Mouse (Mus musculus): ENCODE measurements at regions not wholly inside any gene's neighbourhood (a gene's known extent, or its start where the extent isn't known, plus 50 kb on each side); places are given as distances from the start of the nearest gene placed in this dataset.
A peak's percentile ranks its signal among the peaks of the same experiment; 100 is the strongest.

DNA sequence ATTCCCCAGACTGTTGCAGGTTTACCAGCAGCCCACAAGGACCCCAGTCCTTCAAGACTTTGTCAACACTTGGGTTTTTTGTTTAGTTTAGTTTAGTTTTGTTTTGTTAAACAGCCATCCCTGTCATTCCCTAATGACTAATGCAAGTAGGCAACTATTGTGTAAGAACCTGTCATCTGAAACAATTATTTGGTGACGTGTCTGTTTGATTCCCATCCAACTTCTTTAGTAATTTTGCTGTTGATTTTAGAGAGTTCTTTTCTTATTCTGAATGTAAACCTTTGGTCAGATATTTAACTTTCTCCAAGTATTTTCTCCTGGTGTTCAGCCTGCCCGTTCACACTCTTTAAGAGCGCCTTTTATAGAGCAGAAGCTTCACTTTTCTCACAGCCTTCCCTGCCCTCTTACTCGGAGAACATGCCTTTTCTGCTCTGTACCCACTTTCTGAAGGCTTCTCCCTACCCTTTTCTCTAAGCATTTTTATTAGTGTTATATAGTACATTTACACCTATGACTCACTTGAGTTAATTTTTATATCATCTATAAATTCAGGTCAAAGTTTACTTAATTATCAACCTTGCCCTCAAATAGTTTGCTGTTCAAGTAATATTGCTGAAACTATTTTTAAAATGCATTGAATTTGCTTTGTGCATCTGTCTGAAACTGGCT lies 82.0 kb downstream of the Ccdc71l start:
- Histone ChIP-seq H3K9me3 (ENCODE audit: low read length) (no peaks in the 10 kb centered on the region), H3K27me3 (ENCODE audit: insufficient read depth, low read length) (no peaks in the 10 kb centered on the region), H3K36me3 (ENCODE audit: insufficient read depth, low read length) (no peaks in the 10 kb centered on the region), H3K4me3 (ENCODE audit: low read depth, low read length) (no peak overlapping the region), H3K4me2 (ENCODE audit: low read depth, low read length, poor library complexity, severe bottlenecking) (no peak overlapping the region), H3K27ac (ENCODE audit: low read depth, low read length) (no peak overlapping the region), H3K9ac (replicated peaks; ENCODE audit: low read length, poor library complexity, severe bottlenecking) (no peak overlapping the region), H3K4me1 (ENCODE audit: insufficient read depth, low read length) (no peaks in the 10 kb centered on the region)
- no peak for DNase-seq (ENCODE audit: low spot score)
- TF ChIP-seq CTCF (IDR thresholded peaks at IDR 0.05), result no peak
- WGBS, result 77% methylated on average over 4 of the region's 4 CpGs
- no peak for ATAC-seq (ENCODE audit: low FRiP score)

DNA sequence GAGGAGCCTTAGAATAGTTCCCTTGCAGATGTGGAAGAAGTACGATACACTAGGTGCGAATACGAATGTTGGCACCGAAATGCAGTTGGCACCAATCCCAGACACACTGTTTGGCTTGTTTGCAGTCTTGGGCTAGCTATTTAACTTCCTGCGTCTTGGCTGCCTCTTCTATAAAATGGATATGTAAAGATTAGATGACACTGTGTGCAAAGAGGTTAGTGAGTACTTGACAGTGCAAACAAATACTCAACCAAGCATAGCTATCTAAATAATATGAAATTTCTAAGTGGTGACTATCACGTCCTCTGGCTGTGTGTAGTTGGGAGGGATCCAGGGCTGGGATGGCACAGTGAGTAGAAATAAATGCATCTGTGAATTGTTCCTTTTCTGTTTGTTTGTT lies 86.9 kb downstream of the Ccdc71l start:
- no peaks in the 10 kb centered on the region for H3K9me3 ChIP-seq (ENCODE audit: low read length)
- 78% methylated on average over 6 of the region's 6 CpGs for WGBS
- no peak for TF ChIP-seq CTCF (IDR thresholded peaks at IDR 0.05)
- ATAC-seq (ENCODE audit: low FRiP score) (no peak), DNase-seq (ENCODE audit: low spot score) (peak; percentile 22)
- H3K36me3 ChIP-seq (ENCODE audit: insufficient read depth, low read length), result no peaks in the 10 kb centered on the region
- H3K4me3 ChIP-seq (ENCODE audit: low read depth, low read length), result no peak overlapping the region
- no peak overlapping the region for H3K9ac ChIP-seq (replicated peaks; ENCODE audit: low read length, poor library complexity, severe bottlenecking)
- H3K27ac ChIP-seq (ENCODE audit: low read depth, low read length), result no peak overlapping the region
- no peaks in the 10 kb centered on the region for H3K4me1 ChIP-seq (ENCODE audit: insufficient read depth, low read length)
- no peaks in the 10 kb centered on the region for H3K27me3 ChIP-seq (ENCODE audit: insufficient read depth, low read length)
- H3K4me2 ChIP-seq (ENCODE audit: low read depth, low read length, poor library complexity, severe bottlenecking), result no peak overlapping the region

DNA sequence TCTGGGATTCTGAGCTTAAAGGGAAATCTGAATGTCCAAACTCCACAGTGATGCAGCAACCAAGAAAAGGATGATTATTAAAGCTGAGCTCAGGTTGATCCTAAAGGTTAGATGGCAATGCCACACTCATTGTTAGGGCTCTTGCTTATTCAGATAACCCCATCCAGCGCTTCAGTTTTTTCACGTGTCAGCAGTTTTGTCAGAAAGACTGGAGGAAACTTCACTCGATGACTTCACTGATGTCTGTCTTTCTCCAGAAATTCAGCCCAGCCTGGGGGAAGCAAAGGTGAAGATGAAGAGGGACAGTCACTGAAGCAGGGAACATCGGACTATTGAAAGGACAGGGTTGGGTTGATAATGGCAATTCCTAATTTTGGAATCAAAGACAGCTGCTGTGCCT lies 91.4 kb downstream of the Ccdc71l start:
- H3K4me2 ChIP-seq (ENCODE audit: low read depth, low read length, poor library complexity, severe bottlenecking), result no peak overlapping the region
- DNase-seq (ENCODE audit: low spot score), result no peak
- H3K36me3 ChIP-seq (ENCODE audit: insufficient read depth, low read length), result no peaks in the 10 kb centered on the region
- no peak for ATAC-seq (ENCODE audit: low FRiP score)
- 80% methylated on average over 4 of the region's 4 CpGs for WGBS
- no peak overlapping the region for H3K9ac ChIP-seq (replicated peaks; ENCODE audit: low read length, poor library complexity, severe bottlenecking)
- no peak overlapping the region for H3K4me3 ChIP-seq (ENCODE audit: low read depth, low read length)
- no peaks in the 10 kb centered on the region for H3K4me1 ChIP-seq (ENCODE audit: insufficient read depth, low read length)
- TF ChIP-seq CTCF (IDR thresholded peaks at IDR 0.05), result no peak
- H3K9me3 ChIP-seq (ENCODE audit: low read length), result no peaks in the 10 kb centered on the region
- H3K27me3 ChIP-seq (ENCODE audit: insufficient read depth, low read length), result no peaks in the 10 kb centered on the region
- no peak overlapping the region for H3K27ac ChIP-seq (ENCODE audit: low read depth, low read length)

DNA sequence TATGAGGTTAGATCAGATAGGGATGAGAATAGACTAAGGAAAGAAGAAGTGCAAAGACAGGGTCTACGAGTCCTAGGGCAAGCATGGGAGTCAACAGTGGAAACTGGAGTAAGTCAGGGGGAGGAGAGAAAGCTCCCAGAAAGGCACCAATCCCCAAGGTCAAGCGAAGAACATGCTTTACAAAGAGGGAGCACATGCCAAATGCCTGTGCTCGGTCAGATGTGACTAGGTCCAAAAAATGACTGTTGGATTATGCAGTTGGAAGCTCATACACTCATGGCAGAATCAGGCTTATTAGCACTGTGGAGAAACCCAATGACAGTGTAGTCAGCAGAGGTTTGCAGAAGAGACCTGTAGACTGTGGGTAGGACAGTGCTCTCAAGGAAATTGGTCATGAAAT lies 100.9 kb downstream of the Ccdc71l start:
- Histone ChIP-seq H3K27me3 (ENCODE audit: insufficient read depth, low read length) (no peaks in the 10 kb centered on the region), H3K4me1 (ENCODE audit: insufficient read depth, low read length) (no peaks in the 10 kb centered on the region), H3K9me3 (ENCODE audit: low read length) (no peaks in the 10 kb centered on the region), H3K36me3 (ENCODE audit: insufficient read depth, low read length) (no peaks in the 10 kb centered on the region), H3K4me3 (ENCODE audit: low read depth, low read length) (no peak overlapping the region), H3K9ac (replicated peaks; ENCODE audit: low read length, poor library complexity, severe bottlenecking) (no peak overlapping the region), H3K4me2 (ENCODE audit: low read depth, low read length, poor library complexity, severe bottlenecking) (no peak overlapping the region), H3K27ac (ENCODE audit: low read depth, low read length) (no peak overlapping the region)
- DNase-seq (ENCODE audit: low spot score) (no peak), ATAC-seq (ENCODE audit: low FRiP score) (no peak)
- 85% methylated on average over 3 of the region's 3 CpGs for WGBS
- no peak for TF ChIP-seq CTCF (IDR thresholded peaks at IDR 0.05)

DNA sequence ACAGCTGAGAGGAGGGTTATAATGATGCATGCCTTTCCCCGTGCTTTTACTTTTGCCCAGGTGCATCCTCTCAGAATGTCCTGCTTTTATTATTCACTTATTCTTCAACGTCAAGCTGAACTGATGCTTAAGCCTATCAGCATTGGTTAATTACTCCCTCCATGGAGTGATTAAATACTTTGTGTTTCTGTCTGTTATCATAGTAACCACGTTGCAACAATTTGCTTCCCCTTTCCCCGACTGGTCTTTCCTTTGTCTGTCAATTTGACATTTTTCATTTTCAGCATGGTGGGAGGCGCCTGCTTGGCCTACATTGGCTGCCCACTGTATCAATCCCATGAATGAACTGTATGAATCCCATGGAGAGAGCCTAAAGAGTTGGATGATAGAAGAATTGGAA lies 101.8 kb downstream of the Ccdc71l start:
- no peak overlapping the region for H3K27ac ChIP-seq (ENCODE audit: low read depth, low read length)
- no peaks in the 10 kb centered on the region for H3K4me1 ChIP-seq (ENCODE audit: insufficient read depth, low read length)
- H3K4me2 ChIP-seq (ENCODE audit: low read depth, low read length, poor library complexity, severe bottlenecking), result no peak overlapping the region
- 69% methylated on average over 5 of the region's 5 CpGs for WGBS
- H3K27me3 ChIP-seq (ENCODE audit: insufficient read depth, low read length), result no peaks in the 10 kb centered on the region
- DNase-seq (ENCODE audit: low spot score), result no peak
- no peaks in the 10 kb centered on the region for H3K36me3 ChIP-seq (ENCODE audit: insufficient read depth, low read length)
- TF ChIP-seq CTCF (IDR thresholded peaks at IDR 0.05), result no peak
- no peak overlapping the region for H3K4me3 ChIP-seq (ENCODE audit: low read depth, low read length)
- no peaks in the 10 kb centered on the region for H3K9me3 ChIP-seq (ENCODE audit: low read length)
- ATAC-seq (ENCODE audit: low FRiP score), result no peak
- H3K9ac ChIP-seq (replicated peaks; ENCODE audit: low read length, poor library complexity, severe bottlenecking), result no peak overlapping the region

- WGBS, result 93% methylated on average over 5 of the region's 5 CpGs
- no peak for TF ChIP-seq CTCF (IDR thresholded peaks at IDR 0.05)
- Histone ChIP-seq H3K4me3 (ENCODE audit: low read depth, low read length) (no peak overlapping the region), H3K9me3 (ENCODE audit: low read length) (no peaks in the 10 kb centered on the region), H3K27me3 (ENCODE audit: insufficient read depth, low read length) (no peaks in the 10 kb centered on the region), H3K4me1 (ENCODE audit: insufficient read depth, low read length) (no peaks in the 10 kb centered on the region), H3K4me2 (ENCODE audit: low read depth, low read length, poor library complexity, severe bottlenecking) (no peak overlapping the region), H3K9ac (replicated peaks; ENCODE audit: low read length, poor library complexity, severe bottlenecking) (no peak overlapping the region), H3K36me3 (ENCODE audit: insufficient read depth, low read length) (no peaks in the 10 kb centered on the region), H3K27ac (ENCODE audit: low read depth, low read length) (no peak overlapping the region)
- ATAC-seq (ENCODE audit: low FRiP score) (no peak), DNase-seq (ENCODE audit: low spot score) (no peak)
Observed at GRCm38 (mm10) chr12:32481051-32481450, 102.5 kb downstream of the Ccdc71l start.

Data from midbrain, postnatal 0 days (tissue).